Mouse (Mus musculus): ENCODE data around the gene Sulf2. TPM values are rescaled to one million over a fixed set of nuclear protein-coding genes. Genes with fewer than 3 reads are reported as not detected.
"Not testable (repeated sequence)": the region's sequence is repeated elsewhere in the genome, so short reads cannot be mapped to it uniquely, and the experiment has no call there.

Gene Sulf2
- polyA plus RNA-seq, 1 experiment from 2014 or later = 113 TPM

DNA sequence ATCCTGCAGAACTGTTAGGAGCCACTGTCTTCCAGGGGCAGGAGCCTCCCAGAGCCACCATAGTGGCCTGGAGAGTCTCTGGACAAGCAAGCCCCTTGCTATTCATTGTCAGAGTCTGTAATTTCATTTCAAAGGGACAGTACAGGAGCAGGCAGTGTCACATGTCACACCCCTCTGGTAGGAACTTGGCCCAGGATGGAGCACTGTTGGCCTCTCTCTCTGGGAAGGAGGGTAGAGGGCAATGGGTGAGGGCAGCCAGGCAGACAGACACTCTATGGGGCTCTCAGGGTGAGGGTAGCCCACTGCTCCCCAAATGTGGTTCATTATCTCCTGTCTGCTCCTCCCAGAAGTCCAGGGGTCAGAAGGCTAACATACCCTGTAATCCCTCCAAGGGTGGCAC is 63.9 kb downstream of the Sulf2 start:
- H3K4me1 ChIP-seq = peaks cover 8% of the 10 kb centered on the region
- ATAC-seq (ENCODE audit: low FRiP score, low read depth) = no peak
- H3K36me3 ChIP-seq = peaks cover 29% of the 10 kb centered on the region
- no peak overlapping the region for H3K4me3 ChIP-seq
- no peaks in the 10 kb centered on the region for H3K9me3 ChIP-seq
- H3K27ac ChIP-seq (replicated peaks) = no peak overlapping the region
- no peak overlapping the region for H3K9ac ChIP-seq (replicated peaks)
- peaks cover 4% of the 10 kb centered on the region for H3K27me3 ChIP-seq
- no peak overlapping the region for H3K4me2 ChIP-seq (replicated peaks)

DNA sequence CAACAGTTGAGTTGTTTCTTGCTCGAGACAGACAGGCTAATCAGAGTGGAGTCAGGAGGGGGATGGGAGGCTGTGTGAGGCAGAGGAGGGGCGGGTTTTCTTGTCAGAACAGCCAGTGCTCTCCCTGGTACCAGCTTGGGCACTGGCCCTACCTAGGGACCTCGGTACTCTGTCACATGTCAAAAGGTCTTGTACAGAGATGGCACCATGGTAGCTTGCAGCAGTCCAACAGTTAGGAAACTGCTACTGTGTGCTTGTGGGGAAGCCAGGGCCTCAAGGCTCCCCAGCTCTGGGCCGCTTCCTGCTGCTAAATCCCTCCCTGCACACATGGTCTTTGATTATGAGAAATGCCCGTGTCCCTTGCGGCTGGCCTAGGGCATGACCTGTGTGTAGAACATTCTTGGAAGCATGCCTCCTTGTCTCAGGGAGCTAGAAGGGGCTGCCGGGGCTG is 65.3 kb downstream of the Sulf2 start:
- Histone ChIP-seq H3K27ac (replicated peaks) (no peak overlapping the region), H3K4me1 (peaks cover 8% of the 10 kb centered on the region), H3K9me3 (no peaks in the 10 kb centered on the region), H3K4me2 (replicated peaks) (no peak overlapping the region), H3K27me3 (peaks cover 4% of the 10 kb centered on the region), H3K9ac (replicated peaks) (no peak overlapping the region), H3K4me3 (no peak overlapping the region), H3K36me3 (peaks cover 29% of the 10 kb centered on the region)
- 32% methylated on average over 7 of the region's 7 CpGs for WGBS
- no peak for ATAC-seq (ENCODE audit: low FRiP score, low read depth)

- Histone ChIP-seq H3K4me3 (no peak overlapping the region), H3K4me2 (replicated peaks) (no peak overlapping the region), H3K4me1 (peaks cover 13% of the 10 kb centered on the region), H3K9ac (replicated peaks) (no peak overlapping the region), H3K9me3 (no peaks in the 10 kb centered on the region), H3K27me3 (peaks cover 4% of the 10 kb centered on the region), H3K27ac (replicated peaks) (no peak overlapping the region), H3K36me3 (peaks cover 23% of the 10 kb centered on the region)
- no peak for ATAC-seq (ENCODE audit: low FRiP score, low read depth)
- 85% methylated on average over 9 of the region's 9 CpGs for WGBS
Measured at GRCm38 (mm10) chr2:166088991-166089390, 66.5 kb downstream of the Sulf2 start.

DNA sequence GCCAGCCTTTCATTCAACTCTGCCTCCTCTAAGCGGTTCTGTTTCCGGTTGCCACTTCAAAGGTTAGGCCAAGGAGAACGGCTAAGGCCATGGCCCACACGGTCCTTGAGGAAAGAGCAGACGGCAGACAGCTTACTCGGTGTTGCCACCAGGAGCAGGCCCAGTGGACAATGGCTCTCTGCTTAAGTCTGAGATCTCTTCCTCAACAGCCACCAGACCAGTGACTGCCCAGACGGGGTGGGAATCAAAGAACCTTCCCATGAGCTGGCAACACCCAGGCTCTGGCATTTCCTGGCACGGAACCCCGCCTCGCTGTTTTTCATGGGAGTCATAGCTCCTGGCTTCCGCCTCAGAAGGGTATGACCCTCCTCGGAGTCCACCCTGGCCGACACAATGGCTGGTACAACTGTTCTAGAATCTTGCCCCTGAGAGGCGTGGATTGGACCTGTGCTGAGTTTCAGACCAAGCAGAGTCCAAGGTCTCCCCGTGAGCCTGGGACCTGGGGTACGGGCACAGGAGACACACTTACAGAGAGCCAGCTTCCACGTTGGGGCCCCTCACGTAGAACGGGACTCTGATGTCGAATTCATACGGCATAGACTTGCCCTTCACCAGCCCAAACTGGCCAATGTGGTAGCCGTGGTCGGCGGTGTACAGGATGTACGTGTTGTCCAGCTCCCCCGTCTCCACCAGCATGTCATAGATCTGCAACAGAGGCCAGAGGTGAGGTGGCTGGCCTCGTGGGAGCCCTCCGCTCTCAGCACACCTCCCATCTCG is 68.8 kb downstream of the Sulf2 start:
- H3K27me3 ChIP-seq = no peaks in the 10 kb centered on the region; the same call in none of the 2 replicates

GRCm38 (mm10) chr2:166085780-166086179 is 69.7 kb downstream of the Sulf2 start:
- ATAC-seq (ENCODE audit: low FRiP score, low read depth) = no peak
- Histone ChIP-seq H3K27ac (replicated peaks) (no peak overlapping the region), H3K4me2 (replicated peaks) (no peak overlapping the region), H3K9ac (replicated peaks) (no peak overlapping the region), H3K9me3 (no peaks in the 10 kb centered on the region), H3K27me3 (no peaks in the 10 kb centered on the region; the same call in none of the 2 replicates), H3K4me3 (no peak overlapping the region), H3K36me3 (0 out of 2 replicates have a peak, but pooled peaks cover 6% of the 10 kb centered on the region), H3K4me1 (peaks cover 18% of the 10 kb centered on the region)
- WGBS = 91% methylated on average over 10 of the region's 10 CpGs

More for the DNA sequence above, 68.8 kb downstream of the Sulf2 start:
- H3K9me3 ChIP-seq = no peaks in the 10 kb centered on the region
- ATAC-seq (ENCODE audit: low FRiP score, low read depth) = no peak
- peaks cover 14% of the 10 kb centered on the region for H3K4me1 ChIP-seq
- H3K9ac ChIP-seq (replicated peaks) = no peak overlapping the region
- no peak overlapping the region for H3K4me3 ChIP-seq
- 0 out of 2 replicates have a peak, but pooled peaks cover 6% of the 10 kb centered on the region for H3K36me3 ChIP-seq
- WGBS = 91% methylated on average over 29 of the region's 29 CpGs
- H3K27ac ChIP-seq (replicated peaks) = no peak overlapping the region
- no peak overlapping the region for H3K4me2 ChIP-seq (replicated peaks)

GRCm38 (mm10) chr2:166084964-166085363 is 70.5 kb downstream of the Sulf2 start:
- H3K4me2 ChIP-seq (replicated peaks); H3K36me3 ChIP-seq; H3K27me3 ChIP-seq; H3K9me3 ChIP-seq; H3K4me3 ChIP-seq; ATAC-seq (ENCODE audit: low FRiP score, low read depth); H3K27ac ChIP-seq (replicated peaks); H3K9ac ChIP-seq (replicated peaks): not testable (repeated sequence)
- peaks cover 14% of the 10 kb centered on the region for H3K4me1 ChIP-seq
- WGBS = 31% methylated on average over 6 of the region's 6 CpGs

GRCm38 (mm10) chr2:166084111-166084510 is 71.4 kb downstream of the Sulf2 start:
- H3K4me2 ChIP-seq (replicated peaks) = no peak overlapping the region
- peaks cover 14% of the 10 kb centered on the region for H3K4me1 ChIP-seq
- no peak overlapping the region for H3K4me3 ChIP-seq
- no peaks in the 10 kb centered on the region for H3K9me3 ChIP-seq
- no peak for ATAC-seq (ENCODE audit: low FRiP score, low read depth)
- H3K36me3 ChIP-seq = 0 out of 2 replicates have a peak, but pooled peaks cover 12% of the 10 kb centered on the region
- no peak overlapping the region; the same call in 1 of the 2 replicates for H3K27ac ChIP-seq (replicated peaks)
- H3K27me3 ChIP-seq = no peaks in the 10 kb centered on the region; the same call in none of the 2 replicates
- 87% methylated on average over 7 of the region's 7 CpGs for WGBS
- H3K9ac ChIP-seq (replicated peaks) = no peak overlapping the region

- H3K9ac ChIP-seq (replicated peaks) = no peak overlapping the region
Measured at GRCm38 (mm10) chr2:166083542-166084031, 71.9 kb downstream of the Sulf2 start.

GRCm38 (mm10) chr2:166082661-166083060 is 72.8 kb downstream of the Sulf2 start:
- Histone ChIP-seq H3K4me1 (peaks cover 14% of the 10 kb centered on the region), H3K9me3 (no peaks in the 10 kb centered on the region), H3K4me2 (replicated peaks) (no peak overlapping the region), H3K9ac (replicated peaks) (no peak overlapping the region), H3K36me3 (peaks cover 16% of the 10 kb centered on the region; the same call in 1 of the 2 replicates), H3K4me3 (no peak overlapping the region), H3K27me3 (no peaks in the 10 kb centered on the region; the same call in none of the 2 replicates), H3K27ac (replicated peaks) (no peak overlapping the region)
- 82% methylated on average over 10 of the region's 10 CpGs for WGBS
- no peak for ATAC-seq (ENCODE audit: low FRiP score, low read depth)

More at GRCm38 (mm10) chr2:166083542-166084031, 71.9 kb downstream of the Sulf2 start:
- no peaks in the 10 kb centered on the region; the same call in none of the 2 replicates for H3K27me3 ChIP-seq
- peaks cover 14% of the 10 kb centered on the region for H3K4me1 ChIP-seq
- H3K27ac ChIP-seq (replicated peaks) = no peak overlapping the region; the same call in 1 of the 2 replicates
- H3K36me3 ChIP-seq = peaks cover 17% of the 10 kb centered on the region; the same call in 1 of the 2 replicates
- no peak for ATAC-seq (ENCODE audit: low FRiP score, low read depth)
- H3K4me3 ChIP-seq = no peak overlapping the region
- no peaks in the 10 kb centered on the region for H3K9me3 ChIP-seq
- 80% methylated on average over 9 of the region's 9 CpGs for WGBS
- H3K4me2 ChIP-seq (replicated peaks) = no peak overlapping the region

DNA sequence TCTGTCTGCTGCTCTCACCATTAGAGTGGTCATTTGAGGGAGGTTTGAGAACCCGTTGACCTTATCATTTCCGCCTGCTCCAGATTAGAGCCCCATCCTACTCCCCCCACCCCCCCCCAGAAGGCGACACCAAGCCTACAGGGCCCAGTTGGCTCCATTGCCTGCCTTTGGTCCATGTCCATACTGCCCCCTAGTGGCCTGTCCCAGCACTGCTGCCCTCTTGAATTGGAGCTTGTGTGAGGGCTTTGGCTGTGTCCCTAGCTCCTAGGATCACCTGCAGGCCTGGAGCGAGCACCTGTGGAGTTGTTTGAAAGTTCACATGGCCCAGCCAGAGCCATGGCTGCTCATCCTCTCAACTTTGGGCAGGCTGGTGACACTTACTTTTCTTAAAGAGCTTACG is 73.3 kb downstream of the Sulf2 start:
- H3K36me3 ChIP-seq = peaks cover 16% of the 10 kb centered on the region; the same call in 1 of the 2 replicates
- no peak for ATAC-seq (ENCODE audit: low FRiP score, low read depth)
- H3K27me3 ChIP-seq = no peaks in the 10 kb centered on the region; the same call in none of the 2 replicates

DNA sequence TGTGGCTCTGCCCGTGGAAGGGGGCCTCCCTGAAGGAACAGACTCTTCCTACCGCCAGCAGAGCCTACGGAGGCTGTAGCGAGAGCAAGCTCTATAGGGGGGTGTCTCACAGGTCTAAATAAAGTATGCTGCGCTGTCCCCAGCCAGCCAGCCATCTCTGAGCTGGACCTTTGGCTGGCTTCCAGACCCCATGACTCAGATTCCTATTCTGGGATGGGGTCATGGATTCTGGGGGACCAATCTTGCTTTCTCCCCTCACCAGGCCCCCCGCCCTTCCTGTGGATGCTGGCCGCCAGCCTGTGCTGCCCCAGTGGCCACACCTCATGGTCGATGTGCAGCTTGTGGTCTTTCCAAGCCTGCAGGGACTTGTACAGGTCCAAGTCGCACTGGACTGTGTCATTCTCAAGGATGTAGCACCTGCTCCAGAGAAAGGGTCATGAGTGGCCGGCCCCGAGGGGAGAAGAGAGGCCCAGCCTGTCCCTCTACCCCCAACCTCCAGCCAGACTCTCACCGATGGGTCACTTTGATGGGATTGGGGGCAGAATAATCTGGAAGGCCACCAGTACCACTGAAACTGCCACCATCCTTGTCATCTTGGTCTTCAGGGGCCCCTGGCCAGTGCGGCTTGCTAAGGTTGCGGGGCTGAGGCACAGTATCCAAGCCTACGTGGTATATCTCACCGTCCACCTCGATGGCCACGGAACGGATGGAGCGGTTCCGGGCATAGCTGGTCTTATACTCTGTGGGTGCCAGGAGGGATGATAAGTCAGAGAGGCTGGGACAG is 74.3 kb downstream of the Sulf2 start:
- ATAC-seq (ENCODE audit: low FRiP score, low read depth) = no peak
- peaks cover 16% of the 10 kb centered on the region; the same call in 1 of the 2 replicates for H3K36me3 ChIP-seq
- H3K4me3 ChIP-seq = no peak overlapping the region
- H3K9me3 ChIP-seq = no peaks in the 10 kb centered on the region
- no peak overlapping the region for H3K27ac ChIP-seq (replicated peaks)
- peaks cover 14% of the 10 kb centered on the region for H3K4me1 ChIP-seq
- no peak overlapping the region for H3K4me2 ChIP-seq (replicated peaks)
- H3K9ac ChIP-seq (replicated peaks) = no peak overlapping the region
- H3K27me3 ChIP-seq = no peaks in the 10 kb centered on the region; the same call in 1 of the 2 replicates
- WGBS = 89% methylated on average over 21 of the region's 21 CpGs

More for the DNA sequence above, 73.3 kb downstream of the Sulf2 start:
- no peak overlapping the region for H3K9ac ChIP-seq (replicated peaks)
- 64% methylated on average over 5 of the region's 5 CpGs for WGBS
- H3K4me1 ChIP-seq = peaks cover 14% of the 10 kb centered on the region
- H3K27ac ChIP-seq (replicated peaks) = no peak overlapping the region
- no peak overlapping the region for H3K4me2 ChIP-seq (replicated peaks)
- H3K4me3 ChIP-seq = no peak overlapping the region
- H3K9me3 ChIP-seq = no peaks in the 10 kb centered on the region

All from midbrain, embryonic 12.5 days (tissue).